Mouse (Mus musculus): ENCODE data around the gene Hcrt. TPM values are rescaled to one million over a fixed set of nuclear protein-coding genes. Genes with fewer than 3 reads are reported as not detected.
"Not testable (repeated sequence)": the region's sequence is repeated elsewhere in the genome, so short reads cannot be mapped to it uniquely, and the experiment has no call there.

Hcrt gene
- polyA plus RNA-seq, 1 experiment from 2014 or later: not detected

- Histone ChIP-seq H3K9ac (ENCODE audit: low read depth, low read length) (no peak overlapping the region), H3K9me3 (ENCODE audit: control insufficient read depth, low read length) (no peaks in the 10 kb centered on the region), H3K4me1 (ENCODE audit: control insufficient read depth, insufficient read depth, low read length) (no peaks in the 10 kb centered on the region), H3K4me2 (ENCODE audit: low read depth, low read length) (no peak overlapping the region), H3K27ac (ENCODE audit: low read length) (no peak overlapping the region), H3K36me3 (ENCODE audit: control insufficient read depth, insufficient read depth, low read length) (peaks cover 14% of the 10 kb centered on the region), H3K4me3 (ENCODE audit: low read length) (no peak overlapping the region), H3K27me3 (replicated peaks; ENCODE audit: control insufficient read depth, insufficient read depth, low read length) (no peaks in the 10 kb centered on the region)
- WGBS: 88% methylated on average over 2 of the region's 2 CpGs
- no peak for ATAC-seq
Measured at GRCm38 (mm10) chr11:100791457-100792049, 28.8 kb upstream of the Hcrt start.

GRCm38 (mm10) chr11:100790644-100791043 is 27.9 kb upstream of the Hcrt start:
- H3K4me3 ChIP-seq (ENCODE audit: low read length); H3K27ac ChIP-seq (ENCODE audit: low read length); H3K9me3 ChIP-seq (ENCODE audit: control insufficient read depth, low read length); H3K4me2 ChIP-seq (ENCODE audit: low read depth, low read length); ATAC-seq; H3K4me1 ChIP-seq (ENCODE audit: control insufficient read depth, insufficient read depth, low read length); H3K9ac ChIP-seq (ENCODE audit: low read depth, low read length); H3K27me3 ChIP-seq (replicated peaks; ENCODE audit: control insufficient read depth, insufficient read depth, low read length): not testable (repeated sequence)
- 88% methylated on average over 9 of the region's 9 CpGs for WGBS
- H3K36me3 ChIP-seq (ENCODE audit: control insufficient read depth, insufficient read depth, low read length): peaks cover 12% of the 10 kb centered on the region

- H3K36me3 ChIP-seq (ENCODE audit: control insufficient read depth, insufficient read depth, low read length): peaks cover 15% of the 10 kb centered on the region
- no peaks in the 10 kb centered on the region for H3K9me3 ChIP-seq (ENCODE audit: control insufficient read depth, low read length)
- no peak overlapping the region for H3K27ac ChIP-seq (ENCODE audit: low read length)
- no peak for ATAC-seq
- WGBS: 83% methylated on average over 3 of the region's 3 CpGs
- no peaks in the 10 kb centered on the region for H3K27me3 ChIP-seq (replicated peaks; ENCODE audit: control insufficient read depth, insufficient read depth, low read length)
- H3K4me1 ChIP-seq (ENCODE audit: control insufficient read depth, insufficient read depth, low read length): no peaks in the 10 kb centered on the region
- no peak overlapping the region for H3K9ac ChIP-seq (ENCODE audit: low read depth, low read length)
- no peak overlapping the region for H3K4me3 ChIP-seq (ENCODE audit: low read length)
- no peak overlapping the region for H3K4me2 ChIP-seq (ENCODE audit: low read depth, low read length)
Measured at GRCm38 (mm10) chr11:100789702-100790101, 27.0 kb upstream of the Hcrt start.

GRCm38 (mm10) chr11:100785774-100786173 is 23.0 kb upstream of the Hcrt start:
- 89% methylated on average over 2 of the region's 2 CpGs for WGBS
- no peak overlapping the region for H3K4me2 ChIP-seq (ENCODE audit: low read depth, low read length)
- no peaks in the 10 kb centered on the region for H3K27me3 ChIP-seq (replicated peaks; ENCODE audit: control insufficient read depth, insufficient read depth, low read length)
- H3K4me3 ChIP-seq (ENCODE audit: low read length): no peak overlapping the region
- no peaks in the 10 kb centered on the region for H3K4me1 ChIP-seq (ENCODE audit: control insufficient read depth, insufficient read depth, low read length)
- no peaks in the 10 kb centered on the region for H3K9me3 ChIP-seq (ENCODE audit: control insufficient read depth, low read length)
- no peak overlapping the region for H3K27ac ChIP-seq (ENCODE audit: low read length)
- ATAC-seq: no peak
- H3K9ac ChIP-seq (ENCODE audit: low read depth, low read length): no peak overlapping the region
- peaks cover 24% of the 10 kb centered on the region for H3K36me3 ChIP-seq (ENCODE audit: control insufficient read depth, insufficient read depth, low read length)

GRCm38 (mm10) chr11:100784286-100784685 is 21.6 kb upstream of the Hcrt start:
- Histone ChIP-seq H3K9me3 (ENCODE audit: control insufficient read depth, low read length) (no peaks in the 10 kb centered on the region), H3K27ac (ENCODE audit: low read length) (no peak overlapping the region), H3K27me3 (replicated peaks; ENCODE audit: control insufficient read depth, insufficient read depth, low read length) (no peaks in the 10 kb centered on the region), H3K36me3 (ENCODE audit: control insufficient read depth, insufficient read depth, low read length) (peaks cover 21% of the 10 kb centered on the region), H3K4me1 (ENCODE audit: control insufficient read depth, insufficient read depth, low read length) (no peaks in the 10 kb centered on the region), H3K9ac (ENCODE audit: low read depth, low read length) (no peak overlapping the region), H3K4me2 (ENCODE audit: low read depth, low read length) (no peak overlapping the region), H3K4me3 (ENCODE audit: low read length) (no peak overlapping the region)
- 86% methylated on average over 8 of the region's 8 CpGs for WGBS
- no peak for ATAC-seq

GRCm38 (mm10) chr11:100782568-100782967 is 19.8 kb upstream of the Hcrt start:
- H3K36me3 ChIP-seq (ENCODE audit: control insufficient read depth, insufficient read depth, low read length): peaks cover 13% of the 10 kb centered on the region
- H3K27me3 ChIP-seq (replicated peaks; ENCODE audit: control insufficient read depth, insufficient read depth, low read length): no peaks in the 10 kb centered on the region
- H3K9ac ChIP-seq (ENCODE audit: low read depth, low read length): no peak overlapping the region
- no peak overlapping the region for H3K4me3 ChIP-seq (ENCODE audit: low read length)
- H3K4me2 ChIP-seq (ENCODE audit: low read depth, low read length): no peak overlapping the region
- H3K9me3 ChIP-seq (ENCODE audit: control insufficient read depth, low read length): no peaks in the 10 kb centered on the region
- no peak for ATAC-seq
- 86% methylated on average over 13 of the region's 13 CpGs for WGBS
- no peaks in the 10 kb centered on the region for H3K4me1 ChIP-seq (ENCODE audit: control insufficient read depth, insufficient read depth, low read length)
- no peak overlapping the region for H3K27ac ChIP-seq (ENCODE audit: low read length)

- H3K27ac ChIP-seq (ENCODE audit: low read length): no peak overlapping the region
- no peak overlapping the region for H3K4me2 ChIP-seq (ENCODE audit: low read depth, low read length)
- 89% methylated on average over 15 of the region's 15 CpGs for WGBS
- no peaks in the 10 kb centered on the region for H3K27me3 ChIP-seq (replicated peaks; ENCODE audit: control insufficient read depth, insufficient read depth, low read length)
- H3K9ac ChIP-seq (ENCODE audit: low read depth, low read length): no peak overlapping the region
- peaks cover 13% of the 10 kb centered on the region for H3K36me3 ChIP-seq (ENCODE audit: control insufficient read depth, insufficient read depth, low read length)
- no peaks in the 10 kb centered on the region for H3K9me3 ChIP-seq (ENCODE audit: control insufficient read depth, low read length)
- H3K4me3 ChIP-seq (ENCODE audit: low read length): no peak overlapping the region
- ATAC-seq: no peak
- no peaks in the 10 kb centered on the region for H3K4me1 ChIP-seq (ENCODE audit: control insufficient read depth, insufficient read depth, low read length)
Measured at GRCm38 (mm10) chr11:100781763-100782475, 19.2 kb upstream of the Hcrt start.

GRCm38 (mm10) chr11:100780247-100780646 is 17.5 kb upstream of the Hcrt start:
- Histone ChIP-seq H3K4me1 (ENCODE audit: control insufficient read depth, insufficient read depth, low read length) (no peaks in the 10 kb centered on the region), H3K27ac (ENCODE audit: low read length) (no peak overlapping the region), H3K4me3 (ENCODE audit: low read length) (no peak overlapping the region), H3K36me3 (ENCODE audit: control insufficient read depth, insufficient read depth, low read length) (peaks cover 11% of the 10 kb centered on the region), H3K4me2 (ENCODE audit: low read depth, low read length) (no peak overlapping the region), H3K9me3 (ENCODE audit: control insufficient read depth, low read length) (no peaks in the 10 kb centered on the region), H3K9ac (ENCODE audit: low read depth, low read length) (no peak overlapping the region), H3K27me3 (replicated peaks; ENCODE audit: control insufficient read depth, insufficient read depth, low read length) (no peaks in the 10 kb centered on the region)
- ATAC-seq: no peak
- 79% methylated on average over 8 of the region's 8 CpGs for WGBS

GRCm38 (mm10) chr11:100778069-100778468 is 15.3 kb upstream of the Hcrt start:
- Histone ChIP-seq H3K27ac (ENCODE audit: low read length) (no peak overlapping the region), H3K9me3 (ENCODE audit: control insufficient read depth, low read length) (no peaks in the 10 kb centered on the region), H3K36me3 (ENCODE audit: control insufficient read depth, insufficient read depth, low read length) (peaks cover 5% of the 10 kb centered on the region), H3K27me3 (replicated peaks; ENCODE audit: control insufficient read depth, insufficient read depth, low read length) (no peaks in the 10 kb centered on the region), H3K4me1 (ENCODE audit: control insufficient read depth, insufficient read depth, low read length) (no peaks in the 10 kb centered on the region), H3K4me3 (ENCODE audit: low read length) (no peak overlapping the region), H3K9ac (ENCODE audit: low read depth, low read length) (no peak overlapping the region), H3K4me2 (ENCODE audit: low read depth, low read length) (no peak overlapping the region)
- WGBS: 70% methylated on average over 3 of the region's 3 CpGs
- ATAC-seq: no peak
